Mouse (Mus musculus): Measurements from ENCODE around the gene Usp19.

Gene Usp19

DNA sequence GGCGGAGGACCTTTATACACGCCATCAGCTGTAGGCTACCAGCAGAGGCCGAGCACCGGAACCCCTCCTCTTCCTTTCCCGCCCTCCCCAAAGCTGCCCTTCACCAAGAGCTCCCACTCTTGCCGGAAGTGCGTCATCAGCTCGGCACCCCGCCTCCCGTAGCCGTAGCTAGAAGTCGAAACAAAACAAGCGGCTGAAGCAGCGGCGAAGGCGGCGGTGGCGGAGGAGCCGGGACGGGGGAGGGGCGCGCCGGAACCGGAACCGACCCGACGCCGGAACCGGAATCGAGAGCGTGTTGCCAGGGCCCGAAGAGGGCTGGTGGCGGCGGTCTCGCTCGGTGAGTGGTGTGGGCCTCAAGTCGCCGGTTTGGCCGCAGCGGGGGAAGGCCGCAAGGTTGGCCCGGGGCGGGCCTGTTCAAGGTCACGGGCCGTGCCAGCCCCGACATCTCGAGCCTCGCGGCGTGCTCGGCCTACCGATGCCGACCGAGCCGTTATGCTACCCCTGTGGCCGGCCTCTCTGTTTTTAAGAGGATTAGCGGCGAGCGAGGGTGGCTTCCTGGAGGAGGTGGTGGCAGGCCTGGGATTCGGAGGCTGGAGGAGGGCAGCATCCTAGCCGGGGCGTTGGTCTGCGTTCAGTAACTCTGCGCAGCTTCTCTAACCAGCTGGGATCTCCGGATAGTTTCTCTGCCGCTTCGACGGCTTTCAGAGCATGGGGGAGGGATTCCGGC is at the start of gene Usp19:
TSS of gene Usp19 (plus strand) at position 44 of the 727 bp plus-strand sequence.
- peak; percentile 91 to 96 for DNase-seq (ENCODE audit: low spot score in 2 of 2)

- no peak for DNase-seq (ENCODE audit: low spot score in 2 of 2)
Measured at GRCm38 (mm10) chr9:108441236-108441919, 49.0 kb upstream of the Usp19 start.

DNA sequence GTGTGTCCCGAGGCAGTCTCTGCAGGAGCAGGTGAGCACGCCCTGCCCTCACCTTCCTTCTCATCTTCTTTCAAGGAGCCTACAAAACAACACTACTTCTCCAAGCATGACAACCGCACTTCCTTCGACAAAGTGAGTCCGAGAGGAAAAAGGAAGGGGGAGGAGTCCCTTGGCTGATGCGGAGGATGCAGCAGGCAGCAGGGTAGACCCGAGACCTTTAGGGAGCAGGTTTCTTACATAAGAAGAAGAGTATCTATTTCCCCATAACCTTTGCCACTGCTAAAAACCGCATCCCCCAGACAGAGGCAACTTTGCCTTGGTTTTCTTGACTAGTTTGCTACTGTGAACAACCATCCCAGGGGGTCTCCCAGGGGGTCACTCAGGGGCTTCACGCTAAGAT is 45.3 kb upstream of the Usp19 start:
- DNase-seq (ENCODE audit: low spot score in 2 of 2) = no peak

GRCm38 (mm10) chr9:108449860-108450259 is 40.5 kb upstream of the Usp19 start:
- DNase-seq (ENCODE audit: low spot score in 2 of 2) = no peak

DNA sequence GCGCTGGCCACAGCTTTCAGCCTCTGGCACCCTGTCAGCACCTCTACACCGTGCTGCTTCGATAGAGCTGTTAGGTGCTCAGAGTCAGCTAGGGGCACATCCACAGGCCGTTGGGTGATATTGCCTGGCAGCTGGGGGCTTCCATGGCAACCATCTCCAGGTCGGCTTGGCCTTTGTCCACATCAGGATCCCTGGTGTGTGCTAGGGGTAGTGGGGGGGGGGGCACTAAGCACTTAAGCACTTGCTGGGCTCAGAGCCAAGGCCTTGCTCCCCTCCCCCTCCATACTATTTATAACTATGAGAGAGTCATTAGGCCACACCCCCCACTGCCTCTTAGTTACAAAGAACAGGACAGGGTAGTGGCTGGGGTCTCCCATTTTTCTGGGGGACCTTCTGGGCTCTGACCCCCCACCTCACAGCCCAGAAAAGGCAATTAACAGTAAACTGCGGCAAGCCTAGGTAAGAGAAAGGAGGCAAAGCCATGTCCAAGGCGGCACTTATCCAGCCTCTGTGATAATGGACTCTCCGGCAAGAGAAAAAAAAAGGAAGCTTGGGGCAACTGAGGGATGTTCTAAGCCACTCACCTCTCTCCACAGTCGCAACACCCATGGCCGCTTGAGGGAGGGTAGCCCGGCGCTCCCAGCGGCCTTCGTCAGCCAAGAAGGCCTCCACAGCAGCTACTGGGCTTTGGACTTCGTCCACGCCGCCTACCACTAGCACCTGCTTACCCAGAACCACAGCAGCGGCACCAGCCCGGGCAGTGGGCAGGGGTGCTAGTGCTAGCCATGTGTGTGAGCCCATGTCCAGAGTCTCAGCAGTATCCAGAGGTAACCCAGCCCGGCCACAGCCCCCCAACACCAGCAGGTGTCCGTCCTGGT is 39.9 kb upstream of the Usp19 start:
- DNase-seq (ENCODE audit: low spot score in 2 of 2) = peak in 1 of 2 experiments; percentile 18

DNA sequence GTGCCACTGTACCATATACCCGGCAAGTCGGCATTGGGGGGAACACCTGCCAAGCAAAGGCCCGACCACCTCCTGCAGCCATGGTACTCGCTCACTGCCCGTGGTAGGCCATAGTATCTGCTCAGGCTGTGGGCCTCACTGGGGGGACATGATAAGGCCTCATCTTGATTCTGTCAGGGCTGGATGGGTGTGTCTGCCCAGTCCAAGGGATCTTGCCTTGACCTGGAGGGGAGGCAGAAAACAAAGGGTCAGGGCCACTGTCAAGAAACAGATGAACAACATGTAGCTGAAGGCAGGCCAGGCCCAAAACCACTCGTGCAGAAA is 39.3 kb upstream of the Usp19 start:
- no peak for DNase-seq (ENCODE audit: low spot score in 2 of 2)

DNA sequence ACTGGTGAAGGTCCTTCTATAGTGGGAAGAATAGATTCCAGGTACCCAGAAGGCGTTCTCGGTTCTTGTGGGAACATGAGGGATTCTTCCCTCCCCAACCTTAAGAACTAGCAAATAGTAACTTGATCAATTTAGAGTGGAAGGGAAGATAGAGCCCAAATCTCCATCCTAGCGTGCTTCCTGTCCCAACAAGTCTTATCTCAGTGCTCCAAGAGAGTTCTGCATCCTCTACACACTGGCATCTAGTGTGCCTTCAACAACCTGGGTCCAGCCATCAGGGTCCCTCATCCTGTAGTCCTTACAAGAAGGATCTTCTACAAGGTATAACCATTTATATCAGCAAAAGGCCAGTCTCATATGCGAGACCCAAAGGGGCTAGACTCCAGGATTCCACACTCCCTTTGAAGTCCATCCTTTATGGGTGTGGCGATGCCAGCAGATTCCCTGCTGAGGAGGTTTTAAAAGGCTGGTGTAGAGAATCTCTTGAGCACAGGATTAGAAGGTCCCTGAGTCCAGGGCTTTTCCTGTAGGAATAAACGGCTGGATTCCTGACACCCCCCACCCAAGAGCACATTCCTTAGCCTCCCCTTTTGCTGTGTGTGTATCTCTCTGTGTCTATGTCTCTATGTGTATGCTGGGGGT is 38.8 kb upstream of the Usp19 start:
- DNase-seq (ENCODE audit: low spot score in 2 of 2) = no peak

- DNase-seq (ENCODE audit: low spot score in 2 of 2) = peak; percentile 81 to 92
Measured at GRCm38 (mm10) chr9:108452291-108452906, 38.0 kb upstream of the Usp19 start.

- no peak for DNase-seq (ENCODE audit: low spot score in 2 of 2)
Measured at GRCm38 (mm10) chr9:108452911-108453310, 37.5 kb upstream of the Usp19 start.

GRCm38 (mm10) chr9:108453458-108453857 is 36.9 kb upstream of the Usp19 start:
- no peak for DNase-seq (ENCODE audit: low spot score in 2 of 2)

DNA sequence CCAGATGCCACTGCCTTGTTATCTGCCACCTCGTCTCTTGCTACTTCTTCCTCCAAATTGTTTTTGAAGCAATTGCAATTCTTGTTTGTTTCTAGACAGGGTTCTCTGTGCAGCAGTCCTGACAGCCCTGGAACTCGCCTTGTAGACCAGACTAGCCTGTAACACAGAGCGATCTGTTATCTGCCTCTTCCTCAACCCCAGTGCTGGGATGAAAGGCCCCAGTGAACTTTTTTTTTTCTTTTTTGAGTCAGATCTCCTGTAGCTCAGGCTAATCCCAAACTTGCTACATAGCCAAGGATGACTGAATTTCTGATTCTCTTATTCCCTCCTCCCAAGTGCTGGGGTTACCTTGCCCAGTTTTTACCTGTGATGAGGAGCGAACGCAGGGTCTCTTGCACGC is 36.0 kb upstream of the Usp19 start:
- DNase-seq (ENCODE audit: low spot score in 2 of 2) = no peak

- peak in 1 of 2 experiments; percentile 14 for DNase-seq (ENCODE audit: low spot score in 2 of 2)
Measured at GRCm38 (mm10) chr9:108455747-108456571, 34.4 kb upstream of the Usp19 start.

DNA sequence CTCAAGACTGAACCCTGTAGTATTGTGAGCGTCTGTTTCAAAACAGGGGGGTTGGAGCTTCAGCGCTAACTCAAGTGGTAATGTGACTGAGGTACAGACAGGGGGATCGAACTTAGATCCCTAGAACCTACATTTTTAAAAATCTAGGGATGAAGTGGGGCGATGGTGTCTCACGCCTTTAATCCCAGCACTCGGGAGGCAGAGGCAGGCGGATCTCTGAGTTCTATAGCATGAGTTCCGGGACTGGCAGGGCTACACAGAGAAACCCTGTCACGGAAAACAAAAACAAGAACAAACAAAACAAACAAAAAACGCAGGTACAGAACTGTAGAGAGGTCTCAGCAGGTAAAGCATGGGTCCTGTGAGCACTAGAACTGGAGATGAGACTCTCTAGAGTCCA is 33.4 kb upstream of the Usp19 start:
- no peak for DNase-seq (ENCODE audit: low spot score in 2 of 2)

DNA sequence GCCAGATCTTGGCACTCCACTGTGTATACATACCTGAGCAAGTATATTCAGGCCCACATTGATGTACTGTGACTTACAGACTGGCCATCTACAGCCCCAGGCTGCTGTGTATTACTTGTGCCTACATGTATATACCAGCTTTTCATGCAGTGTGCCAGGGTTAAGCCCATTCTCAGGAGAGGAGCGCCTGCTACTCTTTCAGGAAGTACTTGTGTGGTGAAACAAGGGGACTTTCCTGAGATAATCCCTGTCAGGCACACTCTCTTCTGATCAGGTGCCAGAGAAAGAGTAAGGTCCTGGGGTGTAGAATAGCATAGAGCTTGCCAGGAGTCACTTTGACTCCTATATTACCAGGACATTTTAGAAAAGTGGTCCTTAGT is 30.5 kb upstream of the Usp19 start:
- DNase-seq (ENCODE audit: low spot score in 2 of 2) = no peak

DNA sequence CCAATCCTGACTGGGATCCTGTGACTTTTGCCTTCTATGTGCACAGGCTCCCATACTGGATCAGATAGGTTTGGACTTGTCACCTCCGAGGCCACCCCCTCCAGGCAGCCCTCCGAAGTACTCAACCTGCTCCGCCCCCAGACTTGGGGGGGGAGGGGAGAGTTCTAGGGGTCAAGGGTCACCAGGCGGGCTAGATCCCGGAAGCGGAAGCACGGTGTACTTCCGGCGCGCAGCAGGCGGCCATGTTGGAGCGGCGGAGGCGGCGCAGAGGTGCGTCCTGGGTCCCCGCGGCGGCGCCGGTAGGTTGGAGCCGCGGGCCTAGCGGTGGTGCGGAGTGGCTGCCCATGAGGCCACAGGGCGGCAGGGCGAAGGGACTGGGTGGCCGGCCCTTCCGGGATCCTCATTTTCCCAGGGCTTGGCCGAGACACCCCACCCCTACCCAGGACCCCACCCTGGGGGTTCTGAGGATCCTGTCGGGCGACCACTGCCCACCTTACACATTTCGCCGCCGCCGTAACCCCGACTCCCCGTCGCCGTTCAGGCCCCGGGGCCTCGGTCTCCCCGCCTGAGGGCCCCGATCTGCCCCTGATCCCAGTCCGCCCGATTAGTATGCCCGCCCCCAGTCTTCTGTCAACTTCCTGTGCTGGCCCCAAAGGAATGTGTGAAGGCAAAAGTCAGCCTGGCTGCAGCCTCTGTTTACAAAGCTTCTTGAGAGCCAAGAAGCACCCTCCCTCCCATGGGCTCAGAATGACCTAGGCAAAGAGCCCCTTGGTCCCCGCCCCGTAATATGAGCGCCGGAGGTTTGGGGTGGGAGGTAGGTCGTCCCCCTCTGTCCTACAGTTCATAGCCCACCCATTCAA is 29.9 kb upstream of the Usp19 start, which contains the start of gene Ccdc71:
TSS of gene Ccdc71 (plus strand) at position 209 of the 860 bp plus-strand sequence.
- peak; percentile 79 to 87 for DNase-seq (ENCODE audit: low spot score in 2 of 2)

DNA sequence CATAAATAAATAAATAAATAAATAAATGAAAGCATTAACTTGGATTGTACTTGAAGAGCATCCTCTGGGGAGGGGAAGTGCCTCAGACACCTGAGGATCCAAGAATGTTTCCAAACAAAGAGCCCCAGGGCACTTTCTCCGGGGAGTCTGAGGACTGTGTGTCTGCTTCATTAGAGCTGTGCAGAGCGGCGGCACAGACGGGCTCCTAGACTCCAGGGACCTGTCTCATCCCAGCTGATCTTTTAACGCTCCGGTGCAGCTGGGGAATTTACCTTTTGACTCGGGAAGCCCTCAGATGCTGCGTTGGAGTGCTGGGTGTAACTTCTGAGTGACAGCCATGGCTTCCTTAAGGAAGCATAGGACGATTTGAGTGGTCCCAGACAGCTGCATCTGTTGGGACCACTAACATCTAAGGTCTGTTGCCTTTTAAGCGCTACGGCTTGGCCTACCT is 29.2 kb upstream of the Usp19 start, which contains the start of gene Klhdc8b:
TSS of gene Klhdc8b (minus strand) at position 401 of the 451 bp plus-strand sequence.
- peak in 1 of 2 experiments; percentile 17 for DNase-seq (ENCODE audit: low spot score in 2 of 2)

- peak in 1 of 2 experiments; percentile 16 for DNase-seq (ENCODE audit: low spot score in 2 of 2)
Measured at GRCm38 (mm10) chr9:108461675-108462074, 28.7 kb upstream of the Usp19 start.

- DNase-seq (ENCODE audit: low spot score in 2 of 2) = peak in 1 of 2 experiments; percentile 47
Measured at GRCm38 (mm10) chr9:108462192-108462591, 28.2 kb upstream of the Usp19 start.

- DNase-seq (ENCODE audit: low spot score in 2 of 2) = peak in 1 of 2 experiments; percentile 18
Measured at GRCm38 (mm10) chr9:108463713-108464112, 26.7 kb upstream of the Usp19 start.
